Mouse (Mus musculus): ENCODE data around the gene Tspan3. TPM values are rescaled to one million over a fixed set of nuclear protein-coding genes. Genes with fewer than 3 reads are reported as not detected.
A peak's percentile ranks its signal among the peaks of the same experiment; 100 is the strongest.

Gene Tspan3
- polyA plus RNA-seq (2014; fragmentation: Nextera tagmentation; extraction: Ambion mirVana): 154 and 159 TPM in 2 replicates

- Histone ChIP-seq H3K9ac (ENCODE audit: low read depth, low read length) (no peak within 1 kb of the TSS), H3K36me3 (ENCODE audit: control insufficient read depth, insufficient read depth, low read length) (no peaks in the 10 kb centered on the region), H3K4me1 (replicated peaks; ENCODE audit: control insufficient read depth, insufficient read depth, low read length) (peaks cover 11% of the 10 kb centered on the region), H3K4me3 (ENCODE audit: low read depth, low read length) (no peak within 1 kb of the TSS), H3K27me3 (replicated peaks; ENCODE audit: control insufficient read depth, insufficient read depth, low read length) (peaks cover 3% of the 10 kb centered on the region; the same call in 1 of the 2 replicates), H3K4me2 (no peak within 1 kb of the TSS), H3K27ac (ENCODE audit: low read depth, low read length) (no peak within 1 kb of the TSS), H3K9me3 (ENCODE audit: control insufficient read depth, low read length) (no peaks in the 10 kb centered on the region)
- WGBS: 89% methylated on average over 6 of the region's 6 CpGs
- ATAC-seq (replicated peaks; ENCODE audit: low FRiP score): no peak
- DNase-seq (ENCODE audit: low spot score): no peak
Observed at GRCm38 (mm10) chr9:56165377-56165776, at the start of gene Tspan3. Tspan3 (minus strand) TSS chr9:56165477.

DNA sequence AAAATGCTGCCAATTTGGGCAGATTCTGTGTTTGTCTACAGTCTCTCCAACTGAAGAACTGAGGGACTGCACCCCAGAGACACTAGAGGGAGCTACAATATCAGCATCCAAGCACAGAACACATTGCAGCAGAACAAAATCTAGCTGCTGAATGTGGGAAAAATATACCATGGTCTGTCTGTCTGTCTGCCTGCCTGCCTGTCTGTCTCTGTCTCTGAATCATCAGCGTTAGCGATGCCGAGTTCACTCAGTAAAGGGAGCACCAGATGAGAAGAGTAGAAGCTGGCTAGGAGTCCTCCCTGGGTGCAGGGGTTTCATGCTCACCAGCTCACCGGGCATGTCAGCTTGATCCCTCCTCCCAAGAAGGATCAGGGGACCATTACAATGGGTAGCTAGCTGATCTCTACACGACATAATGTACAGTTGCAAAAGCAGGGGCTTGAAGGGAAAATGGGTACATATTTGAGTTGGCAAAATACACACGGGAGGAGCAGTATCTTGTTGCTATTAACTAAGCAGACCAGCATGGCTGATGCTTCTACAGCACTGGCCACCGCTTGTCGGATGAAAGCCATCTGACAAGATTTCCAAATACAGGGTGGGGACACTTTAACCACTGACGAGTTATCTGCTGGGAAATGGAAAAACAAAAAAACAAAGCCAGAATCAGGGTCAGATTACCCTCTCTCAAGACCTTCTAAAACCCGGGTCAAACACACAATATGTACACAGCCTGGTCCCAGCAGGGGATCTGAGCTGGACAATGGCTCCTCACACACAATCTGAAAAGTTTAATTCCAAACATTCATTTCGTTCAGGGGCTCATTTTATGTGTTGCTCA is 48.4 kb upstream of the Tspan3 start:
- H3K36me3 ChIP-seq (ENCODE audit: control insufficient read depth, insufficient read depth, low read length): no peaks in the 10 kb centered on the region
- no peak overlapping the region for H3K4me3 ChIP-seq (ENCODE audit: low read depth, low read length)
- ATAC-seq (replicated peaks; ENCODE audit: low FRiP score) (no peak), DNase-seq (ENCODE audit: low spot score) (no peak)
- H3K4me1 ChIP-seq (replicated peaks; ENCODE audit: control insufficient read depth, insufficient read depth, low read length): no peaks in the 10 kb centered on the region; the same call in 1 of the 2 replicates
- 52% methylated on average over 11 of the region's 11 CpGs for WGBS
- no peaks in the 10 kb centered on the region for H3K9me3 ChIP-seq (ENCODE audit: control insufficient read depth, low read length)
- no peak overlapping the region for H3K9ac ChIP-seq (ENCODE audit: low read depth, low read length)
- H3K27ac ChIP-seq (ENCODE audit: low read depth, low read length): no peak overlapping the region
- H3K27me3 ChIP-seq (replicated peaks; ENCODE audit: control insufficient read depth, insufficient read depth, low read length): no peaks in the 10 kb centered on the region
- H3K4me2 ChIP-seq: no peak overlapping the region

DNA sequence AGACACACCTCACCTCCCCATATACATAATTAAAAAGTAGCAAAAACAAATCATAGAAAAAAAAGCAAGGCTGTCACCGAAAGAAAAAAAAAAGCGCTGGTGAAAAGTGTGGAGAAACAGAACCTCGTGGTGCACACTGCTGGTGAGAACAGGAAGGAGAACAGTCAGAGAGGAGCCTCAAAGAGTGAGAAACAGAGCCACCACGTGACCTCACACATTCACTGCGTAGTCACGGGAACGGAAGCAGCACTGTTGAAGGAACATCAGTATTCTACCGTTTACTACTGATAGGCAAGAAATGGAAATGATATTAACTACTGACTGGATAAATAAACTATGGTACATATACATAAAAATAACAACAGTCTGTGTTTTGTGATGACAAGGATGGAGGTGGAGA is 43.5 kb upstream of the Tspan3 start:
- 78% methylated on average over 8 of the region's 8 CpGs for WGBS

GRCm38 (mm10) chr9:56207516-56207915 is 42.2 kb upstream of the Tspan3 start:
- DNase-seq (ENCODE audit: low spot score) (no peak), ATAC-seq (replicated peaks; ENCODE audit: low FRiP score) (no peak)
- no peaks in the 10 kb centered on the region for H3K4me1 ChIP-seq (replicated peaks; ENCODE audit: control insufficient read depth, insufficient read depth, low read length)
- no peak overlapping the region for H3K4me3 ChIP-seq (ENCODE audit: low read depth, low read length)
- no peak overlapping the region for H3K4me2 ChIP-seq
- H3K27me3 ChIP-seq (replicated peaks; ENCODE audit: control insufficient read depth, insufficient read depth, low read length): no peaks in the 10 kb centered on the region
- WGBS: 75% methylated on average over 5 of the region's 5 CpGs
- no peak overlapping the region for H3K27ac ChIP-seq (ENCODE audit: low read depth, low read length)
- no peaks in the 10 kb centered on the region for H3K9me3 ChIP-seq (ENCODE audit: control insufficient read depth, low read length)
- peaks cover 7% of the 10 kb centered on the region; the same call in 1 of the 2 replicates for H3K36me3 ChIP-seq (ENCODE audit: control insufficient read depth, insufficient read depth, low read length)
- H3K9ac ChIP-seq (ENCODE audit: low read depth, low read length): no peak overlapping the region

More for the DNA sequence above, 43.5 kb upstream of the Tspan3 start:
- Histone ChIP-seq H3K36me3 (ENCODE audit: control insufficient read depth, insufficient read depth, low read length) (peaks cover 7% of the 10 kb centered on the region; the same call in 1 of the 2 replicates), H3K9me3 (ENCODE audit: control insufficient read depth, low read length) (no peaks in the 10 kb centered on the region), H3K27ac (ENCODE audit: low read depth, low read length) (no peak overlapping the region), H3K4me3 (ENCODE audit: low read depth, low read length) (no peak overlapping the region), H3K27me3 (replicated peaks; ENCODE audit: control insufficient read depth, insufficient read depth, low read length) (no peaks in the 10 kb centered on the region), H3K4me2 (no peak overlapping the region), H3K9ac (ENCODE audit: low read depth, low read length) (no peak overlapping the region), H3K4me1 (replicated peaks; ENCODE audit: control insufficient read depth, insufficient read depth, low read length) (no peaks in the 10 kb centered on the region)
- ATAC-seq (replicated peaks; ENCODE audit: low FRiP score): no peak
- DNase-seq (ENCODE audit: low spot score): no peak

DNA sequence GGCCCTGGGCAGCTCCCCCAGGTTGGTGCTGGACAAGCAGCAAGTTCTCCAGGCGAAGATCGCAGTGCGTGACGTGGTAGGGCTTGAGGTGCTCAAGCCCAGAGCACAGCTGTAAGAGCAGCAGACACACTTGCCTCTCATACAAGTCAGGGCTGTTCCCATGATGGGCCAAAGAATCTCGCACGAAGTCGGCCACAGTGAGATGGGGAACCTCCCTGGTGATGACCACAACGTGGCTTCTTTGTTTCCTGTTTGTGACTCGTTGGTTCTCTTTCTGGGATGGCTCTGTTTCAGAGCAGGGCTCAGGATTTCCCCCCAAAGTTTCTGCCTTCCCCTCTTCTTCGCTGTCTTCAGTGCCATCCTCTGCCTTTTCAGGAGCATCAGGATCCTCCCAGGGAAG is 41.8 kb upstream of the Tspan3 start:
- DNase-seq (ENCODE audit: low spot score) (no peak), ATAC-seq (replicated peaks; ENCODE audit: low FRiP score) (no peak)
- no peaks in the 10 kb centered on the region for H3K4me1 ChIP-seq (replicated peaks; ENCODE audit: control insufficient read depth, insufficient read depth, low read length)
- H3K9me3 ChIP-seq (ENCODE audit: control insufficient read depth, low read length): no peaks in the 10 kb centered on the region
- 61% methylated on average over 10 of the region's 10 CpGs for WGBS
- H3K27me3 ChIP-seq (replicated peaks; ENCODE audit: control insufficient read depth, insufficient read depth, low read length): no peaks in the 10 kb centered on the region
- no peak overlapping the region for H3K27ac ChIP-seq (ENCODE audit: low read depth, low read length)
- no peak overlapping the region for H3K4me3 ChIP-seq (ENCODE audit: low read depth, low read length)
- H3K9ac ChIP-seq (ENCODE audit: low read depth, low read length): no peak overlapping the region
- H3K4me2 ChIP-seq: no peak overlapping the region
- H3K36me3 ChIP-seq (ENCODE audit: control insufficient read depth, insufficient read depth, low read length): peaks cover 7% of the 10 kb centered on the region; the same call in 1 of the 2 replicates

GRCm38 (mm10) chr9:56205336-56205735 is 40.1 kb upstream of the Tspan3 start:
- ATAC-seq (replicated peaks; ENCODE audit: low FRiP score): no peak
- 91% methylated on average over 11 of the region's 11 CpGs for WGBS
- no peak overlapping the region for H3K4me2 ChIP-seq

GRCm38 (mm10) chr9:56204316-56204715 is 39.0 kb upstream of the Tspan3 start:
- no peak overlapping the region for H3K4me2 ChIP-seq
- H3K4me1 ChIP-seq (replicated peaks; ENCODE audit: control insufficient read depth, insufficient read depth, low read length): peaks cover 3% of the 10 kb centered on the region; the same call in 1 of the 2 replicates
- ATAC-seq (replicated peaks; ENCODE audit: low FRiP score): no peak
- H3K36me3 ChIP-seq (ENCODE audit: control insufficient read depth, insufficient read depth, low read length): peaks cover 7% of the 10 kb centered on the region; the same call in 1 of the 2 replicates
- no peak for DNase-seq (ENCODE audit: low spot score)
- WGBS: 93% methylated on average over 4 of the region's 4 CpGs
- no peak overlapping the region for H3K9ac ChIP-seq (ENCODE audit: low read depth, low read length)
- no peak overlapping the region for H3K27ac ChIP-seq (ENCODE audit: low read depth, low read length)
- H3K9me3 ChIP-seq (ENCODE audit: control insufficient read depth, low read length): no peaks in the 10 kb centered on the region
- H3K4me3 ChIP-seq (ENCODE audit: low read depth, low read length): no peak overlapping the region
- H3K27me3 ChIP-seq (replicated peaks; ENCODE audit: control insufficient read depth, insufficient read depth, low read length): no peaks in the 10 kb centered on the region

More at GRCm38 (mm10) chr9:56205336-56205735, 40.1 kb upstream of the Tspan3 start:
- H3K9ac ChIP-seq (ENCODE audit: low read depth, low read length): no peak overlapping the region
- no peaks in the 10 kb centered on the region for H3K9me3 ChIP-seq (ENCODE audit: control insufficient read depth, low read length)
- no peaks in the 10 kb centered on the region for H3K27me3 ChIP-seq (replicated peaks; ENCODE audit: control insufficient read depth, insufficient read depth, low read length)
- no peak overlapping the region for H3K27ac ChIP-seq (ENCODE audit: low read depth, low read length)
- no peak for DNase-seq (ENCODE audit: low spot score)
- H3K36me3 ChIP-seq (ENCODE audit: control insufficient read depth, insufficient read depth, low read length): peaks cover 7% of the 10 kb centered on the region; the same call in 1 of the 2 replicates
- H3K4me3 ChIP-seq (ENCODE audit: low read depth, low read length): no peak overlapping the region
- H3K4me1 ChIP-seq (replicated peaks; ENCODE audit: control insufficient read depth, insufficient read depth, low read length): peaks cover 3% of the 10 kb centered on the region; the same call in 1 of the 2 replicates

DNA sequence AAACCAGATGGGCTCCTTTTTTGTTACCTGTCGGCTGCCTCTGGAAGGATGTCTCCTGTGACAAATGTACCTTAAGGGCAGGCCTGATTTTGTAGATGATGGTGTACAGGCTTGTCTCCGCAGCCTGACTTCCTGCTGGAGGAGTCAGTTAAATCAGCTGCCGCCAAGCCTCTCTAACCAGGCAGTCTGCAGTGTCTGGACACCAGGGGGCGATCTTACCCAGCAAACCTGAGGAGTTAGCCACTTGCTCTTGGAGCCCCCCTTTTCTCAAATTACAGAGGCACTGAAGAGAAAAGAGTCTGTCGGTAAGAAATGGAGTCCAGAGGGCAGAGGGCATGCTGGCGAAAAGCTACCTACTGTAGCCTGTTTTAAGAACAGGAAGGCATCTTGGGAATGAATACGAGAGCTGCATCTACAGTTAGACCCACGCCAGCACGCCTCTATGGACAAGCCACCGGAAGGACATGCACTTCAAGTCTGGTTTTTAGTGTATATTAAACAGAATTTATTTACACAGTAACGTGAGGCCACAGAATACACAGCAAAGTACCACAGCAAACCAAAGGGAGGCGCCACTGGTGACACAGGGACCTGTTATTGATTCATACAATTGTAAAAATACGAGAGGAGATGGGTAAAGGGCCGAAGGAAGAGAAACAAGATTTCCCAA is 35.5 kb upstream of the Tspan3 start:
- 43% methylated on average over 14 of the region's 14 CpGs for WGBS
- Histone ChIP-seq H3K4me2 (no peak overlapping the region), H3K36me3 (ENCODE audit: control insufficient read depth, insufficient read depth, low read length) (peaks cover under 1% of the 10 kb centered on the region; the same call in 1 of the 2 replicates), H3K9ac (ENCODE audit: low read depth, low read length) (no peak overlapping the region), H3K27me3 (replicated peaks; ENCODE audit: control insufficient read depth, insufficient read depth, low read length) (no peaks in the 10 kb centered on the region), H3K27ac (ENCODE audit: low read depth, low read length) (no peak overlapping the region), H3K4me3 (ENCODE audit: low read depth, low read length) (no peak overlapping the region), H3K9me3 (ENCODE audit: control insufficient read depth, low read length) (no peaks in the 10 kb centered on the region), H3K4me1 (replicated peaks; ENCODE audit: control insufficient read depth, insufficient read depth, low read length) (peaks cover 3% of the 10 kb centered on the region; the same call in 1 of the 2 replicates)
- DNase-seq (ENCODE audit: low spot score): peak; percentile 76
- no peak for ATAC-seq (replicated peaks; ENCODE audit: low FRiP score)
